Mouse (Mus musculus): Measurements from ENCODE around the gene Teddm3.

DNA sequence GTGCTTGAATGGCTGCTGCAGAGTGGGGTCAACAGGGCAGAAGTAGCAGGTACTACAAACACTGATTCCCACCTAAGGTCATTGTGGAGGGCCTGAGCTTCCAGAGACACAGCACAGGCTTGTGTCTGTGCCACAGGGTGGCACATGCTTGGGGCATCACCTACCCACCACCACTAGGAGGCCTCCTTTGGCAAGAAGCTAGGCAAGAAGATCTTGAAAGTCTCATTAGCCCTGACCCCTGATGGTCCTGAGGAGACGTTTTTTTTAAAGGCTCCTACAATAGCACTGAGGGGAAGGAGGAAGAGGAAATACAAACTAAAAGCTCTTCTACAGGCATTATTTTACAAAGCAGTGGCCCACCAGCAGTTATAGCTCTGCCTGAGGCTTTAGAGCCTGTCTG, 44.7 kb upstream of the Teddm3 start:
- TF ChIP-seq CTCF (IDR thresholded peaks at IDR 0.05; ENCODE audit: control insufficient read depth, insufficient read depth, insufficient replicate concordance, low read depth, low read length) (peak; percentile 44; the same call in 1 of the 2 replicates), POLR2A (IDR thresholded peaks at IDR 0.05; ENCODE audit: control insufficient read depth, low read depth, low read length) (no peak)

Data from testis, adult 2 months (tissue).